Mouse (Mus musculus) erythroblast, embryonic 14.5 days (primary cell): ENCODE data around the gene Dnajc13.

ENCODE experiments used
- GATA1 ChIP-seq: IDR thresholded peaks from 2 replicates; pipeline ENCODE4 v1.6.1; 2012; ENCODE audit warnings: low read length, inconsistent platforms, mixed read lengths
- TAL1 ChIP-seq: IDR thresholded peaks from 3 replicates; pipeline ENCODE4 v1.6.1; 2012; ENCODE audit warnings: low read length, inconsistent platforms, mixed read lengths

GRCm38 (mm10) chr9:104280725-104281495 lies 18.2 kb upstream of the Dnajc13 start:
- no peak for TF ChIP-seq GATA1
- TF ChIP-seq TAL1 = no peak
